Mouse (Mus musculus) myocyte (in vitro differentiated cells): ENCODE data around the gene Psen2.

ENCODE experiments used
- CEBPB ChIP-seq: IDR thresholded peaks from 2 replicates; pipeline ENCODE4 v1.6.1; 2011; ENCODE audit warnings: mild to moderate bottlenecking, moderate library complexity; ENCODE audit not compliant: poor library complexity, insufficient read depth, severe bottlenecking
- MYOD1 ChIP-seq, 3 experiments: IDR thresholded peaks; one replicate each; pipeline ENCODE4 v1.6.1; 2011; ENCODE audit warnings: control low read depth in 2 of 3, low read depth in 2 of 3, mild to moderate bottlenecking in 2 of 3, moderate library complexity in 1 of 3; ENCODE audit not compliant: insufficient read length in 2 of 3, control insufficient read depth in 1 of 3
- POLR2A ChIP-seq: IDR thresholded peaks from one replicate; pipeline ENCODE4 v1.6.1; 2011; ENCODE audit warnings: low read depth, mild to moderate bottlenecking, control low read depth, moderate library complexity; ENCODE audit not compliant: insufficient read length
- REST ChIP-seq: IDR thresholded peaks from one replicate; pipeline ENCODE4 v1.6.1; 2011; ENCODE audit warnings: mild to moderate bottlenecking, control low read depth, moderate library complexity; ENCODE audit not compliant: insufficient read depth, insufficient read length
- USF1 ChIP-seq: IDR thresholded peaks from one replicate; pipeline ENCODE4 v1.6.1; 2011; ENCODE audit warnings: low read depth, mild to moderate bottlenecking, control low read depth, moderate library complexity

DNA sequence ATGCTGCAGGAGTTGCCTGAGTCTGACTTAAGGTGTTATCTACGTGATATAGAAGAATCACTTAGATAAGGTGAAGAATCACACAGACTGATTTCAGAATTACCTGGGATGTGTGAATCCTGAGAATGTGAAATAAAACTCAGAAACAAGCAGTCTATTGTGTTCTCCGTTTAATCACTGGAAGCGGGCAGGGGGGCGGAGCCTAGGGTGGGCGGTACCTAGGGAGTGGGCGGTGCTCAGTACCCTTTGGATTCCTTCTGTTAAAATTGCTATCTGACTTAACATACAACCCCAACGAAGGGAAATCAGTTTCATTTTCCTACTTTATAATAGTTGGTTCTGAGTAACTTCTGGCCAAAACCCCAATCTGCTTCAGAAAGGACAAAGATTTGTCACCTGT is 2.2 kb upstream of the Psen2 start:
- TF ChIP-seq POLR2A (no peak), CEBPB (no peak), USF1 (no peak), REST (no peak), MYOD1 (IDR thresholded peaks at IDR 0.05; ENCODE audit: control insufficient read depth in 1 of 3, insufficient read length in 2 of 3, low read depth in 2 of 3) (no peak)
